Mouse (Mus musculus): ENCODE results near the gene Rfxank.
A peak's percentile ranks its signal among the peaks of the same experiment; 100 is the strongest.

Gene Rfxank

DNA sequence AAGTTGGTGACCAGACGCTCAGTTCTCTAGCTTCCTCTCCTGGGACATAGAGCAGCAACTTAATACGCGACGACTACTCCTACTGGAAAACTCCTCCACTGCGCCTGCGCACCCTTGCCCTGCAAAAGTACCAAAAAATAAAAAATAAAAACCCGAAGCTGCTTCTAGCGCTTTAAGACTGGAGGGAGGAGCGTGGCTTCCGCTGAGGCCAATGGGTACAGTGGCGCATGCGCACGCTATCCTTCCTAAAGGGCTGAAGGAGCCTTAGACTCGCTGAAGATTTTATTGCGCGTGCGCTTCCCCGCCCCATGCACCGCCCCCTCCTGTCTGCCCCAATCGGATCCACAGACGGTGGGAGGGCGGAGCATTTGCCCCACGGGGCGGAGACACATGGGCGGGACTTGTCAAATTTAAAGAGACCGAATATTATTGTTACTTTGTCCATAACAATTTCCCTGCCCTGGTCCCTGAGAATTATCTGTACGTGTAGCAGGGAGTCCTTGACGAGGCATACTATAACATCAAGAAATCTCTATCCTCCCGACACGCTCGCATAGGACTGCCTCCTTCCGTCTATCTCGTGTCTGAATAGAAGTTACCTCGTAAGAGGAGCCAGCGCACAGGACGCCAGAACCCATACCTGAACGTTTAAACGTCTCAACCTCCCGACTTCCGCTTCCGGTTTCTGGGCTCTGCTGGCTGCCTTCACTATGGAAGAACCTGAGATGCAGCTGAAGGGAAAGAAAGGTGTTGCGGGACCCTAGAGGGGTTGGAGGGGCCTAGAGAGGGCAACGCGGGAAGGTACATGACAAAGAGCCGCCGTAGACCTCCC is at the start of gene Rfxank, which contains the start of the genes Borcs8 and Mef2b:
Gene Rfxank (minus strand): TSS at position 129 of the 832 bp plus-strand sequence.
Gene Borcs8 (plus strand): TSS at position 474 of the 832 bp plus-strand sequence.
Gene Mef2b (plus strand): TSS at position 686 of the 832 bp plus-strand sequence.
- peak; percentile 98 to 99 for DNase-seq (ENCODE audit: low spot score in 2 of 2)

DNA sequence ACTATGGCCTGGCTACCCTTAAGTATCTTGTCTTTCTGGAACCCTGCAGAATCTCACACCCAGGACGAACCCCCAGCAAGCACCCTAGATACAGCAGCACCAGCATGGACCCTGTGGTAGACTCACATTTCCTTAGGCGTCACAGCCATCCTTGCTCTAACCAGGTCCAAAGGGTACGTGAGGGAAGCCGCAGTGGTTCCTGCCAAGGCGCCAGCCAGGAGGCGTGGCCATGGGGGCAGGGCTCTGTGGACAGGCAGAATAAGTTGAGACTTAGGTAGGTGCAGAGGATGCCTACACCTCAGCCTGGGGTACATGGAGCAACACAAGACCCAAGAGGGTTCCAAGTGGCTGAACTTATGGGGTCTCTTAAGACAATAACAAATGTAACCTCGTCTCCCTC is 49.8 kb upstream of the Rfxank start:
- no peak for DNase-seq (ENCODE audit: low spot score in 2 of 2)

DNA sequence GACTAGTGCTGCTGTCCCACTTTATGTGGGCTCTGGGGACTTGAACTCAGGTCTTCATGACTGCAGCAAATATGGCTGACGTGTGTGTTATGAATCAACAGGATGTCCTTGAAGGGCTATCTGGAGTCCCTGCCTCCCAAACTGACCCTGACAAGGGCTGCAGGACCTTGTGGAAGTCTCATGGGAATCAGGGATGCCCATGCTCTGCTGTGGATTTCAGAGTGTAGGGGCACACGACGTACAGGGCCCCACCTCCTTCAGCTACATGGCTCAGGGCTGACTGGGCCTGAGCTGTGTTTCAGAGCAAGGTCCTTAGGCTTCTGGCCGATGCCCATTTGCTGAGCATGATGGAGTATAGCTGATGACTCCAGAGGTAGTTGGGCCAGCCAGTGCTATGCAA is 44.2 kb upstream of the Rfxank start:
- no peak for DNase-seq (ENCODE audit: low spot score in 2 of 2)

DNA sequence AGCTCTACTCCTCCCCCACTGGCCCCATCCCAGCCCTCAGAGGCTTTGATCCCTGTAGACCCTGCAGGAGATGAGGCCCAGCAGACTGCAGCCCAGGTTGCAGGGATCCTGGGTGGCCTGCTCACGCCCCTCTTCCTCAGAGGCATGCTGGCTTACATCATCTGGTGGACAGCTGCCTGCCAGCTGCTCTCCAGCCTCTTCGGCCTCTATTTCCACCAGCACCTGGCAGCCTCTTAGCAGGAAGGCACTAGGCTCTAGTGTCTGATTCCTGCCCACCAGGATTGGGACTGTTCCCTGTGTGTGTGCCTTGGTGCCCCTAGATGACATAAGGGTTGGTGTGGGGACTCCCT is 42.9 kb upstream of the Rfxank start:
- no peak for DNase-seq (ENCODE audit: low spot score in 2 of 2)

DNA sequence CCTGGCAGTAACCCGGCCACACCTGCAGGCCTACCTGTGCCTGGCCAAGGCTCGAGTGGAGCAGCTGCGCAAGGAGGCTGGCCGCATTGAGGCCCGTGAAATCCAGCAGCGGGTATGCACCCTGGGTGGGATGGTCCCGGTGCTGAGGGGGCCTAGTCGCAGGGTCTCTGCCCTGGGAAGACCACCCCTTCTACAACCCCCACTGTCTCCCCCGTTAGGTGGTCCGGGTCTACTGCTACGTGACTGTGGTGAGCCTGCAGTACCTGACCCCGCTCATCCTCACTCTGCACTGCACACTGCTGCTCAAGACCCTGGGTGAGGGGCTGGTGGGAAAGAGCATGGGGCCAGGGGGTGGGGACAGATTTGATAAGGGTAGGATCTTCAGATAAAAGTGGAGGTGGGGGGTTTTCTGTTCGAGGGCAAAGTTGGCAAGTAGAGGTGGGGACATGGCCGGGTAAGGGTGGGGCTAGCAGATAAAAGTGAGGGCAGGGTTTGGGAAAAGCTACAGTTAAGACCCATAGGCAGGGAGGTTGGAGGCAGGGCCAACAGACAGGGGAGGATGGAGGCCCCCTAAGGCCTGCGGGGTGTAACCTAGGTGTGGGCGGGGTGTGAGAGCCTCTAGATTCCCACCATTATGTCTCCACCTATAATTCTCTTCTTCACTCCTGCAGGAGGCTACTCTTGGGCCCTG is 42.4 kb upstream of the Rfxank start:
- no peak for DNase-seq (ENCODE audit: low spot score in 2 of 2)

DNA sequence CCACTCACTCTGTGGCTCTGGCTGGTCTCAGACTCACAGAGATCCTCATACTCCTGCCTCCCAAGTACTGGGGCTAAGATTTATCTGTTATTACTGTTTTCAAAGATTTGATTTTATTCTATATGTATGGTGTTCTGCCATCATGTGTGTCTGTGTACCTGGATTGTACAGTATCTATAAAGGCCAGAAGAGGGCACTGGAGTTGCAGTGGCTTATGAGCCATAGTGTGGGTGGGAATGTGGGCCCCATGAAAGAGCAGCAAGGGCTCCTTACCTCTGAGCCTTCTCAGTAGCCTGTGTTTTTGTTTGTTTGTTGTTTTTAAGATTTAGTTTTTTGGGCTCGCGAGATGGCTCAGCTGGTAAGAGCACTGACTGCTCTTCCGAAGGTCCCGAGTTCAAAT is 40.1 kb upstream of the Rfxank start:
- no peak for DNase-seq (ENCODE audit: low spot score in 2 of 2)

DNA sequence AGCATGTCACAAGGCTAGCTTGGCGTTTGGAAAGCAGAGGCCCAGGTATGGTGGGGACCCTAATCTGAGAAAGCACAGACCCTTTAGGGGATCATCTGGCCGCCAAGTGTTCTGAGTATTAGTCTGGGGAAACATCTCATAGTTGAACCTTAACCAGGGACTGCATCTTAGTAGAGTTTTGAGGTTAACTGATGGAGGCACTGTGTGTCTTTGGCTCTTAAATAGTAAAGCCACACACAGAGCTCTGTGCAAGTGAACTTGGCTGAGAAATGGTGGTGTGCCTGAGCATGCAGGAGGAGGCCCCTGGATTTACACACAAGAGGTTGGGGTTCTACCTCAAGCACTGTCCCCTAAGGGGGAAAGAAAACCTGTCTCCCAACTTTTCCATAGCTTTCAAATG is 39.3 kb upstream of the Rfxank start:
- no peak for DNase-seq (ENCODE audit: low spot score in 2 of 2)

DNA sequence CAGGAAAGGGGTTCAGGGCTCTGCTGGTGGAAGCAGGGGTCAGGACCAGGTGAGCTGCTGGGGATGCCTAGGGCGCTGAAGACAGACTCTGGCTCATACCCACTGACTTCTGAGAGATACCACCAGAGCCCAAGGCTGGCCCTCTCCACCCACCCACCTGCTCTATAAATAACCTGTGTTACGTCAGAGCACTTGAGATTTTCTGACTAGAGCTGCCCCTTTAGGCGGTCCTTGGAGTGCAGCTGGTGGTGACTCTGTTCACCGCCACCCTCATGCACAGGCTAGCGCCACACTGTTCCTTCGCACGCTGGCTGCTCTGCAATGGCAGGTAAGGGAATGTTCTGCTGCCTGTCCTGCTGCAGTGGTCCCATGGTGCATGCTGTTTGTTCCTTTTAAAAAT is 35.1 kb upstream of the Rfxank start:
- no peak for DNase-seq (ENCODE audit: low spot score in 2 of 2)

DNA sequence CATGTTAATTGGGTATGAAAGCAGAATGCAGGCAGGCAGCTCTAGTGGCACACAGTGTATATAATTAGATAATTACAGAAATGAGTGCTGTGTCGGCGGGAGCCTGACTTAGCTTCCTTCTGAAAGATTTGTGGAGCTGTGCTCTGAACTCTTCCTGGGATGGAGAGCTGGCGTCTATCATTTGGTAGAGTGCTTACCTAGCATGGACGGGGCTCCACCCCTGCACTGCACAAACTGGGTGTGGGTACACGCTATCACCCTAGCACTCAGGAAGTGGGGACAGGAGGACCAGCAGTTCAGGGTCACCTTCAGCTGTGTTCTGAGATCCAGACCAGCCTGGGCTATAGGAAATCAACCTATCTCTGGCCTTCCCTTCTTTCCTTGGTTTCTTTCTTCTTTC is 34.4 kb upstream of the Rfxank start:
- DNase-seq (ENCODE audit: low spot score in 2 of 2), result no peak

DNA sequence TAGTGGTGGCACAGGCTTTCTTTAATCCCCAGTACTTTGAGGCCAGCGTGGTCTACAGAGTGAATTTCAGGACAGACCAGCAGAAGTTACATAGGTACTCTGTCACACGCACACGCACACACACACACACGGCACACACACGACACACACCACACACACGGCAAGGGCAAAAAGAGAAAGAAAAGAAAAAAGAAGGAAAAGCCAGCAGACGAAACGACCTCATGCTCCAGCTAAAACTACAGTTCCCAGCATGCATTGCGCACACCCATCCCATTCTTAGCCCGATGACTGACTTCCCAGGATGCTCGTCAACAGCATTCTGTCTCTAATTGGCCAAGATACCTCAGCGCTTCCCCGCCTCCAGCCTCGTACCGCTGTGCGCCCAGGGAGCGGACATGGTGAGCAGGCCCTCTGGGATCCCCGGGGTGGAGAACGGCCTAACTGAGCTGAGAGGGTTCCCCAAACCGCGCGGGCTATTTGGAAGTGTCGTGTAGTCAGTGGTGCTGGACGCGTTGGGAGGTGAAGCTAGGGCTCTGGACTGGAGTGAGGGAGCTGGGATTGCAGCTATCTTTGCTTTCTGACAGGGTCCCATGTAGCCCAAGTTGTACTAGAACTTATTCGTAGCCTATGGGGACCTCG is 33.2 kb upstream of the Rfxank start, which contains the start of gene Tmem161a:
Gene Tmem161a (plus strand): TSS at position 314 of the 639 bp plus-strand sequence.
- peak; percentile 85 to 91 for DNase-seq (ENCODE audit: low spot score in 2 of 2)

DNA sequence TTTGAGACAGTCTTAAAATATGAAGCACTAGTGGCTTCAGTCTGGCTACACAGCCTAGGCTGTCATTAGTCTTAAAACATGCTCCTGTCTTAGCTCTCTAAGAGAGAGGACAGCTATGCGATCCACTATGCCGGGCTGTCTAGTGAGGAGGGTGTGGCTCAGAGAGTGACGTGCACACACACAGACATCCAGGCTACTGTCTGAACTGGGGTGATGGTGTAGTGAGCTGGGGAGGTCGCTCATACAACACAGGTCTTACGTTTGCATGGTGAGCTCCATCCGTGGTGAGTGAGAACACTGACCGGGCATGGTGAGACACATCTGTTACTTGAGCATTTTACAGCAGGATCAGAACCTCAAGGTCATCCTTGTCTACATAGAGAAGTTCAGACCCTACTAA is 32.3 kb upstream of the Rfxank start:
- DNase-seq (ENCODE audit: low spot score in 2 of 2), result no peak

DNA sequence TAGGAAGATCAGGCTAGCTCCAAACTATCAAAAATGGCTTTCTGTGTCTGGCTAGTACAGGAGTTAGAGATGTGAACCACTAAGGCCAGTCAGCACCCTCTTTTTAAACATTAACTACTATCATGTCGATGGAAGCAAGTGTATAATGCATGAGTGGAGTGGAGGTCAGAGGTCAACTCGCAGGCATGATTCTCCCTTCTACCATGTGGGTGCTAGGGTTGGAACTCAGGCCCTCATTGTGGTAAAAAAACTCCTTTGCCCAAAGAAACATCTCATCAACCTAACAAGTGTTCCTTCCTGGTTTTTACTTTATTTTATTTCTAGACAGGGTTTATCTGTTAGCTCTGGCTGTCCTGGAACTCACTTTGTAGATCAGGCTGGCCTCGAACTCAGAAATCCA is 31.8 kb upstream of the Rfxank start:
- no peak for DNase-seq (ENCODE audit: low spot score in 2 of 2)

DNA sequence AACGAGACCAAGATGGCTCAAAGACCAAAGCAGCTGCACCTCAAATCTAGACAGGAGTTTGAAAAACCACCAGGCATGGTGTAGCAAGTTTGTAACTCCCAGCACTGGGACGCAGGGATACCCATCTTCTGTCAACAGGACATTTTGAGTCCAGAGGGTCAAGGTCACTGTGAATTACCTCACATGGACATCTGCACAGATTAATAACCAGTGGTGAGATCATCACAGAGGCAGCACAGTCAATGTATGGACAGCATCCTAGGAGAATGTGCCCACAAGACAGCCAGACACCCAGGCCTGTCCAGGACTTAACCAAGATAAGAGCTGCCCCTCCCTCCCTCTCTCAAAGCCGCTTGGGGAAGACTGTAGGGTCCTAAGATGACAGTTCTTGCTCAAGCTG is 31.2 kb upstream of the Rfxank start:
- no peak for DNase-seq (ENCODE audit: low spot score in 2 of 2)

DNA sequence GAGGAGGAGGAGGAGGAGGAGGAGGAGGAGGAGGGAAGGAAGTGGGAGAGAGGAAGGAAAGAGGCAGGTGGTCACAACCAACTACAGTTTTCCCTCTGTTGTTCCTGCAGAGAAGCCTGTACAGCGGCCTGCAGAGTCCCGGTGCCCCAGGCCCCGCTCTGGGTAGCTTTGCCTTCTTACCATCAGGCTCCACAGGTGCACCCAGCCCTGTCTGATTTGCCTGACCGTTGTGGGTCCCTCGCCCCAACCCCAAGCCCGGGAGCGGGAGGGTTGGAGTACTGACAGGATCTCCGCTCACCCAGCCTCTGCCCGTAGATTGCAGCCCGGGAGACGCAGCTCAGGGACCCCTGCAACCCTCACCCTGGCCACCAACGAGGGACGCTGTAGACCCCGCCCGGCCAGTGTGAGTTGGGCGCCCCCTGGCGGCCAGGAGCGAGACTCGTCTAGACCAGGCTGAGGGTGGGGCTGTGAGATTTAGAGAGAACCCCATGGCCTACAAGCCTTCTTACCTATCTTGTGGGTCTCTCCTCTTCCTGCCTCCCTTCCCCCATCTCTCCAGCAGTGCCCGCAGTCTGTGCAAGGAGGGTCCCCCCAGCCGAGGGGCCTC is 27.7 kb upstream of the Rfxank start:
- peak; percentile 57 to 81 for DNase-seq (ENCODE audit: low spot score in 2 of 2)

DNA sequence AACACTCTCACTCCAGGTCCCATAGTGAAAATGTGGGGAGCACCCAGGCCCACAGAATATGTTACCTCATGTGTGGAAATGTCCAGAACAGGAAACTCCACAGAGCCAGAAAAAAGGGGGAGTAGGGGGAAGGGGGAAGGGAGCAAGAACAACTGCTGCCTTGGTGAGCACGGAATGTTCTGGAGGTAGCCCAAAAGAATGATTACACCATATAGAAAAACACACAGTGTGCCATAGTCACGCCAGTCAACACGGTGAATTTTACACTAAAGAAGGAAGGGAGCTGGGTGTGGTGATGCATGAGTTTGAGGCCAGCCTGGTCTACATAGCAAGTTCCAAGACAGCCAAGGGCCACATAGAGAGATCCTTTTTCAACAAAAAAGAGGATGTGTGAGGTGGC is 24.4 kb upstream of the Rfxank start:
- DNase-seq (ENCODE audit: low spot score in 2 of 2), result no peak

DNA sequence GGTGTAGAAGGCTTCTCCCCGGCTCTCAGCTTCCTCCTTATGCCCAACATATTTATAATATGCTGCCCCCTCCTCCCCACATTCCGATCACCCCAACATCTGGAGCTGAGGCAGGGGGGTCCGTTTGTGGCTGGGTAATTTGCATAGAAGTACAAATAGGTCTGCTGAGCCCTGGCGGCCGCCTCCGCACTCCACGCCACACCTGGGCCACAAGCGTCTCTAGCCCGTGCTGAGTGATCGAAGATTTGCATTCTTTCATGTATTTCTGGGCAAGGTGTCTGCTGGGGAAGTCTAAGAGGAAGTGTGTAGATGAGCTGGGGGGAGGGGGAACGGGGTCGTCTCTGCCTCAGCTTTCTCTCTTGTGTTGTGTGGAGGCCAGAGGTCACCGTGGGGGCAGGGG is 21.1 kb upstream of the Rfxank start:
- DNase-seq (ENCODE audit: low spot score in 2 of 2), result no peak

DNA sequence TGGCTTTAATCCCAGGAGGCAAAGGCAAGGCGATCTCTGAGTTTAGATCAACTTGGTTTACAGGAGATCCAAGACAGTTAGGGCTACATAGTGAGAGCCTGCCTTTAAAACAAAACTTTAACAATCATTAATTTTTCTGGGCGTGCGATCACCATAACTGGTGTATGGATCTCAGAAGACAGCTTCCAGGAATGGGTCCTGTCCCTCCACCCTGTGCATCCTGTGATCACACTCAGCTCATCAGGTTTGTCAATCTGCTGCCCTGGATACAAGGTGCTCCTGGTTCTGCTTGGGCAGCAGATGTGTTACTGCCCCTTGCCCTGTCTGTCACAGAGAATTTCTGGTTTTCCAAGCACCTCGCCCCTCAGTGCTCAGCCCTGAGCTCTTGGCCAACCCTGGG is 20.3 kb upstream of the Rfxank start:
- no peak for DNase-seq (ENCODE audit: low spot score in 2 of 2)

DNA sequence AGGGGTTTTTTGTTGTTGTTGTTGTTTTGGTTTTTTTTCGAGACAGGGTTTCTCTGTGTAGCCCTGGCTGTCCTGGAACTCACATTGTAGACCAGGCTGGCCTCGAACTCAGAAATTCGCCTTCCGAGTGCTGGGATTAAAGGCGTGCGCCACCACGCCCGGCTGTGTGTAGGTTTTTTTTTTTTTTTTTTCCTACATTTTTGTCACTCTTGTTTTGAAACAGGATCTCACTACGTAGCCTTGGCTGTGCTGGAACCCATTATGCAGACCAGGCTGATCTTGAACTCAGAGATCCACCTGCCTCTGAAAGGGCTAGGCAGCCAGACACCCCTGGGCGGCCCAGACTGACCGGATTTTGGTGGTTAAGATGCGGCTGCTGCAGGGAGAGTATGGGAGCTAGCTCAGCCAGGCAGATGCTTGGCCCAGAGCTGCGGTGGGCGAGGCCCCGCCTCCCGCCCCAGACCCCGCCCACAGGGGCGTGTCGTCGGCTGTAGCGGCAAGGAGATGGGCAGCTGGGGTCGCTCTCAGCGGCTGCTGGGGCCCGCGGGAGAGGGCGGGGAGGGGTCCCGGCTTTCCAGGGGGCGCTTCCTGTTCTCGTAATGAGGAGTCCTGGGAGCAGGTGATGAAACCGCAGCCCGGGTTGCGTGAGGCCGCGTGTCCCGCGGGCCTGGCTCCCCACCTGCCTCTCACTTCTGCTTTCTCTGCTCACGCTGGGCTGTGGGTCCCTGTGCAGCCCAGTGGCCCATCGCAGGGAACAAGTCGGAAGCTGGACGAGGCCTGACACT is 19.3 kb upstream of the Rfxank start:
- peak; percentile 71 for DNase-seq (ENCODE audit: low spot score in 2 of 2)

DNA sequence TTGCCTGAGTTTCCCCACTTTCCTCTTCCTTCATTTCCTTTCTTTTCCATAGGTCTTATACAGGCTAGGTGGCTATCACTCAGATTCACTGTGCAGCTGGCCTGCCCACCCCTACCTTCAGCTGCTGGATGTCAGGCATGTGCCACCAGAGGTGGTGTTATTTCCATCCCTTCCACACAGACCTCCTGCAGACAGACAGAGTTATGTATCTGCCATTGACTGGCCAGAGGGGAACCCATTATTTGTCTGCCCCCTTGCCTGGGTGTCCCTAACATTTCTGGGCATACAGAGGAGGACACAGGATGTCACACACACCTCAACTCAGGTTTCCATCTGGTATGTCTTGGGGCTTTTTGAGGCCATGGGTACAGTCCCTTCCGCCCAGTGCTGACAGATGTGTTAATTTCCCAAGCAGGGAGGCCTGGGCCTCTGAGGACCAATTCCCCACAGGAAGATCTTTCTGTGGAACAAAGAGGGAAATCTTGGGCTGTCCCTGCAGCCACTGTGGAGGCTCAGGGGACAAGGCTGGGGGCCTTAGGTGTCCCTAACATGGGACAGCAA is 18.4 kb upstream of the Rfxank start:
- no peak for DNase-seq (ENCODE audit: low spot score in 2 of 2)

DNA sequence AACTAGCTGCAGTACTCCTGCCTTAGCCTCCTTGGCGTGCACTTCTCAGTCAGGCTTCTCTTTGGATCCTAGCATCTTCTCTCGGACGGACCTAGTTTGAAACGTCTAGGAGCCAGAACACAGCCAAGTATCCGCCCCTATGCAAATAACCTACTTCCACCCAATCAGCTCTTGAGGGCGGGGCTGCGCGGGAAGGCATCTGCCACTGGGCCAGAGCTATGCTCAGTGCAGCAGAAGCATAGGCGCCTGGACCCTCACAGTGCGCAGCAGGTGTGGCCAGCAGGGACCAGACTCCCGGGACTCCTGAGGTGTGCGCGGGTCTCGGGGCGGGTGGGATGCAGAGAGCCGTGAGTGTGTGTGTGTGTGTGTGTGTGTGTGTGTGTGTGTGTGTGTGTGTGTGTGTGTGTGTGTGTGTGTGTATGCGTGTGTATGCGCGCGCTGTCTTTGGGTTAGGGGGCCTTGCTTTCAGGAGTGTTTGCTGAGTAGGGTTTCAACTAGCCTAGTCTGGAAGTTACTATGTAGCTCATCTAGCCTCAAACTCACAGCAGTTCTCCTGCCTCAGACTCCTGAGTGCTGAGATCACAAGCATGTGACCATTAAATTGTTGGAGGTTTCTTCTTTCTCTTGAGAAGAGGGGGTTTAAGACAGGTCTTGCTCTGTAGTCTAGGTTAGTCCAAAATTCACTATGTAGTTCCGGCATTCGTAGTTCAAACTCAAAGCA is 13.7 kb upstream of the Rfxank start:
- DNase-seq (ENCODE audit: low spot score in 2 of 2), result peak; percentile 63 to 76
